In the genomic region with DNA sequence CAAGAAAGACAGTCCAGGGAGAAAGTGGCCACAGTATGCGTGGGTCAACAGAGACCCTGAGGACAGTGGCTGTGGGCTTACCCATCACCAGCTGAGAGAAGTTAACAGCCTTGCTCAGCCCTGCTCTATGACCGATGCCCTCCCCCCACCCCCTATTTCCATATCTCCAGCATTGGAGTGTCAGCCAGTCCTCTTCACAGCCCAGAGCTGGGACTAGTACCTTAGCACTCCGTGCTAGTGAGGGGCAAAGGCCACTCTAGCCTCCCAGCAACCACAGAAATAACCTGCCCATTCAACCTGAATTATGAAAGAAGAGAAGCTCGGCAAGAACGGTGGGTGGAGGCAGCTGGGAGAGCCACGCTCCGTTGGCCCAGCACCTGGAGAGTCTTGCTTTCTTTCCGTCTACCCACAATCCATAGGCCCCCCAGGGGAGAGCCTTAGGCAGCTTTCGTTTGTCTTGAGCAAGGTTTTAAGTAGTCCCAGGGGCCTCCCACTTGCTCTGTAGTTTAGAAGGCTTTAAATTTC, we compare ENCODE assay signal across 8 mouse cellular contexts. TPM values are rescaled to one million over a fixed set of nuclear protein-coding genes. Genes with fewer than 3 reads are reported as not detected.
A peak's percentile ranks its signal among the peaks of the same experiment; 100 is the strongest.
DNase-seq lines count a peak whose midpoint lies in the region; ATAC-seq and TF ChIP-seq lines count a peak whose summit lies in the region.

No protein-coding gene starts in this region.

- no peaks in the 10 kb centered on the region for H3K36me3 ChIP-seq in intestine, embryonic 16.5 days (ENCODE audit: control insufficient read depth, insufficient read depth, low read length)
- no peaks in the 10 kb centered on the region for H3K36me3 ChIP-seq in midbrain, embryonic 10.5 days

- TF ChIP-seq CTCF in bone marrow macrophage, adult 2 months (IDR thresholded peaks at IDR 0.05; ENCODE audit: low read depth, low read length), result no peak

- no peaks in the 10 kb centered on the region for H3K9me3 ChIP-seq in intestine, embryonic 16.5 days (ENCODE audit: control insufficient read depth, low read length)
- H3K9me3 ChIP-seq in midbrain, embryonic 10.5 days (replicated peaks), result no peaks in the 10 kb centered on the region

- H3K4me1 ChIP-seq in bone marrow macrophage, adult 2 months (ENCODE audit: control insufficient read depth, insufficient read depth, low read length), result peaks cover 23% of the 10 kb centered on the region
- peaks cover 11% of the 10 kb centered on the region for H3K4me1 ChIP-seq in intestine, embryonic 16.5 days (ENCODE audit: control insufficient read depth, insufficient read depth, low read length)
- peaks cover 24% of the 10 kb centered on the region for H3K4me1 ChIP-seq in midbrain, embryonic 10.5 days

- H3K27me3 ChIP-seq in intestine, embryonic 16.5 days (replicated peaks; ENCODE audit: control insufficient read depth, insufficient read depth, low read length), result peaks cover 3% of the 10 kb centered on the region; the same call in 1 of the 2 replicates
- H3K27me3 ChIP-seq in midbrain, embryonic 10.5 days (ENCODE audit: low read depth, poor library complexity, severe bottlenecking), result peaks cover 54% of the 10 kb centered on the region

- ATAC-seq in intestine, embryonic 16.5 days, result peak; percentile 41
- ATAC-seq in megakaryocyte progenitor cell, adult 5-6 weeks (replicated peaks; ENCODE audit: poor library complexity), result no peak

- H3K4me2 ChIP-seq in intestine, embryonic 16.5 days (ENCODE audit: low read depth, low read length), result peak overlapping the region; percentile 92

- peak overlapping the region; percentile 89 for H3K4me3 ChIP-seq in bone marrow macrophage, adult 2 months (ENCODE audit: insufficient read depth, low read length)
- H3K4me3 ChIP-seq in intestine, embryonic 16.5 days (ENCODE audit: low read length), result peak overlapping the region; percentile 70; the same call in 1 of the 2 replicates
- H3K4me3 ChIP-seq in midbrain, embryonic 10.5 days, result peak overlapping the region; percentile 69

- no peak for TF ChIP-seq POLR2A in bone marrow macrophage, adult 2 months (IDR thresholded peaks at IDR 0.05; ENCODE audit: borderline replicate concordance, low read depth, low read length)

- H3K9ac ChIP-seq in intestine, embryonic 16.5 days (ENCODE audit: low read depth, low read length), result peak overlapping the region; percentile 69; the same call in 1 of the 2 replicates

- intact Hi-C loops in heart, postnatal 25 days (cut with DNase I), result loop anchor here (5.0 kb wide), 1 partner anchor 50 kb away; the partner anchor contains the start of gene Rbm17

- DNase-seq in heart, adult 11 months, result peak; percentile 86
- no peak for DNase-seq in heart, postnatal 25 days (ENCODE audit: low spot score)
- DNase-seq in midbrain, embryonic 10.5 days (ENCODE audit: low spot score), result no peak
- DNase-seq in thymus, postnatal 25 days, result peak; percentile 54
- no peak for DNase-seq in cerebellum, postnatal 36 days

- peak overlapping the region; percentile 63; the same call in 1 of the 2 replicates for H3K27ac ChIP-seq in bone marrow macrophage, adult 2 months (ENCODE audit: insufficient read depth, low read depth, low read length)
- no peak overlapping the region for H3K27ac ChIP-seq in intestine, embryonic 16.5 days (ENCODE audit: low read length)
- H3K27ac ChIP-seq in midbrain, embryonic 10.5 days (replicated peaks), result no peak overlapping the region

- 16% methylated on average over 9 of the region's 9 CpGs for WGBS in intestine, embryonic 16.5 days
- WGBS in midbrain, embryonic 10.5 days, result 2% methylated on average over 9 of the region's 9 CpGs

RNA-seq across cellular contexts. Expression of gene Pfkfb3, which starts 1.5 kb away (rescaled TPM):
- 10 to 100 TPM in 1 of 2 experiments, 1 to 10 TPM in 1; 7.8 to 10.4 TPM for total RNA-seq in heart, postnatal 25 days (2021)
- polyA plus RNA-seq in bone marrow macrophage, adult 2 months (2012; ENCODE audit: insufficient read depth, insufficient read length, missing spikeins), result 39.6 and 41.8 TPM in 2 replicates
- polyA plus RNA-seq in intestine, embryonic 16.5 days (2015; fragmentation: Nextera tagmentation; extraction: Ambion mirVana), result 14.5 and 16.2 TPM in 2 replicates
- polyA plus RNA-seq in midbrain, embryonic 10.5 days (2016; fragmentation: Nextera tagmentation; extraction: Ambion mirVana), result 13.3 TPM in 2 replicates
- 48.2 and 49.0 TPM in 2 replicates for total RNA-seq in megakaryocyte progenitor cell, adult 5-6 weeks (2015)
- total RNA-seq in megakaryocyte progenitor cell, adult 5-6 weeks (2017), result 40.9 and 45.9 TPM in 2 replicates

RNA-seq across cellular contexts. Expression of gene Rbm17, which starts 51.6 kb away (rescaled TPM):
- total RNA-seq in heart, postnatal 25 days (2021), result 10 to 100 TPM; 57.1 to 61.4 TPM
- 88.8 and 93.0 TPM in 2 replicates for polyA plus RNA-seq in bone marrow macrophage, adult 2 months (2012; ENCODE audit: insufficient read depth, insufficient read length, missing spikeins)
- 105 and 115 TPM in 2 replicates for polyA plus RNA-seq in intestine, embryonic 16.5 days (2015; fragmentation: Nextera tagmentation; extraction: Ambion mirVana)
- polyA plus RNA-seq in midbrain, embryonic 10.5 days (2016; fragmentation: Nextera tagmentation; extraction: Ambion mirVana), result 192 and 197 TPM in 2 replicates
- 137 and 153 TPM in 2 replicates for total RNA-seq in megakaryocyte progenitor cell, adult 5-6 weeks (2015)
- total RNA-seq in megakaryocyte progenitor cell, adult 5-6 weeks (2017), result 129 and 175 TPM in 2 replicates

Comparison
In these comparisons a context has a peak if more than half of its experiments do, and no peak if none do; other contexts are left out.
1. DNase-seq: peak in heart, adult 11 months (single experiment) and thymus, postnatal 25 days (single experiment); none in heart, postnatal 25 days (single experiment), midbrain, embryonic 10.5 days (single experiment) and cerebellum, postnatal 36 days (0 of 2).
2. Peak in every context shown above with its lines, with median percentiles within 50 percentile points of each other: H3K4me3 ChIP-seq.